Mouse (Mus musculus) thymus, postnatal 36 days (tissue): ENCODE measurements at regions not wholly inside any gene's neighbourhood (a gene's known extent, or its start where the extent isn't known, plus 50 kb on each side); places are given as distances from the start of the nearest gene placed in this dataset.

ENCODE experiments used
- DNase-seq, 2 experiments: peaks; one replicate each; pipeline ENCODE4 v3.0.0; 2022; ENCODE audit warnings: mixed read lengths in 2 of 2

DNA sequence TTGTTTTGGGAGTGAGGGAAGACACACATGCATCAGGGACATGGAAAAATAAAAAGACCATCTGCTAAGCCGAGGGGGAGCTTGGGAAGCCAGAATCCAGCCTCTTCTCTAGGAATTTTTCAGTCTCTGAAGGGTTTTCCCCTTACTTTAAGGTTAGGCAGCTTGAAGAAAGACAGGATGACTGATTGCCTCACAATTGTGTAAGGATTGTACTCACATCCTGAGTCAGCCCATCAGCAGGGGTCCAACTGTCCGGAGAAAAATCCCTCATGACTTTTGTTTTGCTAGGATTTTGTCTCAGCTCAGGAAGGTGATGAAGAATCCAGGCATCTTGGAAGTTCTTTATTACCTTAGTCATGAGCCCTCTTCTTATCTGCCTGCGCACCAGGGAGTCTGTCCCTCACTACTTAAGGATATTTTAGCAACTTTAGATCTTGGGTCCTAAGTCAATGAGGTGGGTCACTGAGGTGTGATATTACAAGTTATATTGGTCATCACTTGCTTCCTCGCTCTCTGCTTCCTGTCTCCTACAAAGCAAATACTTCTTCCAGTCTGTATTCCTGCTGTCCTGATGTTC lies 65.8 kb upstream of the Bmp2k start:
- DNase-seq: no peak

DNA sequence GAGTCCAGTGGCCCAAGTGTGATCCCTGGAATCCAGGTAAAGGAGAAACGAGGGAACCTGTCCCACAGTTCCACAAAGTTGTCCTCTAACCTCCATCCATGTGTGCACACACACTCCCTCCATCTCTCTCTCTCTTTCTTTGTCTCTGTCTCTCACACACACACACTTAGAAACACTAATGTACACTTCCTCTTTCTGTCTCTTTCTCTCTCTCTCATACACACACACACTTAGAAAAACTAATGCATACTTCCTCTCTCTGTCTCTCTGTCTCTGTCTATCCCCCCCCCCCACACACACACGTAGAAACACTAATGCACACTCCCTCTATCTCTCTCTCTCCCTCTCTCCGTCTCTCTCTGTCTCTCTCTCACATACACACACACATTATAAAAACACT lies 61.2 kb upstream of the Bmp2k start:
- DNase-seq: no peak

DNA sequence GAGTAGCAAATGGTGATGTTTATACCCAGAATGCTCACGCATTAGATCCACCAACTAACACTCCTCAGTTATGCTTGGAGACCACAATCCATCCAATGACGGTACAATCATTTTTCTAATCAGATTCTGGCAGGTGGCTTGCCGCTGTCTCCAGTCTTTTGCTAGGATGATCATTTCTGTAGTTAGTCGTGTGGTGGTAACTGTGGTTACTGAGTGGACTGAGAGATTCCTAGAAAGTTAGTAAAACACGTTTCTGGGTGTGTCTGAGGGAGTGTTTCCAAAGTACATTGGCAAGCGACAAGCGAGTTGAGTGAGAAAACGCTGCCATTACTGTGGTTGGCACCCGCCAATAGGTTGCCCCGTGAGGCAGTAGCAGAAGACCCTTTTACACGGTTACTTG lies 58.8 kb upstream of the Bmp2k start:
- no peak for DNase-seq

DNA sequence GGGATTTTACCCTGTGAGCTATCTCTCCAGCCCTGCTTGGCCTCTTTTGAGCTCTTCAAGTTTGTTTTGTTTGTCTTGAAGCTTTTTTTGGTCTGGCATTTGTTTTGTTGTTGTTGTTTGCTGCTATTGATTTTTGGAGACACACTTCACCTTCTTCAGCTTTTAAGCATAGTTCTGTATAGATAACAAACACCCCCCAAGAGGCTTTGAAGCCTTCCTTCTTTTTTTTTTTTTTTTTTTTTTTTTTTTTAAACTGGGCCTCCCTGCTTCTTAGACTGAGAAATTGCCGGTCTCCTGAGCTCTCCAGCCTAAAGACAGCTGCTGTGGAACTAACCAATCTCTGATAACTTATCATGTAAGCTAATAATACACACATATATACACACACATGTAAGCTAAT lies 58.2 kb upstream of the Bmp2k start:
- DNase-seq: no peak

DNA sequence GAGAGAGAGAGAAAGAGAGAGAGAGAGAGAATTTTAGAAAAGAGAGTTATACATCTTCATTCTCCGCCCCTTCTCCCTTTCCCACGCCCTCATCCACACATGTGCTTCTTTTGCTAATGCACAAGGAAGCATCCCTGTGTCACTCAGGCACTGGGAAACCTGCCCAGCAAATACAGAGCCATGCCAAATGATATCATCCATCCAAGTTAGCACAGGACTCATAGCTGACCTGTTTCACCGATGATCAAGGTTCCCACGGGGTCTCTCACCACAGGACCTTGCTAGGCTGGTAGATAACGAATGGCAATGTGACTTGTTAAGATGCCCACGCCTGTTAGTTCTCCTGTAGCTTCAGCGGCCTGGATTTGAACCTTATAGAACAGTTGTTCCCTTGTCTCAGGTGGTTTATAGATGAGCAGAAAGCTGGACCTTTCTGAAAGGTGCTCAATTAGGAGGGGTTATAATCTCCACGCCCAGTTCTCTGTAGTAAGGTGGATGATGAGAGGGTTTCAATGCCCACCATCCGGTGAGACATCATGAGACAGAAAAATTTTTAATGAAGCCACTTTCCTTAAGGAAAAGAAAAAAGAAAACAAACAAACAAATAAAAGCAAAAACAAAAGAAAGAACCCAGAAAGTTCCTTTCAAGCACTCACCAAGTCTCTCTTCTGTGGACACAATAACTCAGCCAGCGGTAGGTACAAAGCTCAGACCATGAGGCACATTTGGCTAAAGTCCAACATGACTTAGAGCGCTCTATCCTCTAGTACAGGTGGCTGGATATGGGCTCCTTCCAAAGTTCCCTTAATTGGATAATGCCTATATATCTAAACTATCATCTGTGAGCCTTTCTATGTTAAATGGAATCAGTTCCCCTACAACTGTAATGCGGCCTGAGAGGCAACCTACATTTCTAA lies 57.1 kb upstream of the Bmp2k start:
- DNase-seq: no peak

DNA sequence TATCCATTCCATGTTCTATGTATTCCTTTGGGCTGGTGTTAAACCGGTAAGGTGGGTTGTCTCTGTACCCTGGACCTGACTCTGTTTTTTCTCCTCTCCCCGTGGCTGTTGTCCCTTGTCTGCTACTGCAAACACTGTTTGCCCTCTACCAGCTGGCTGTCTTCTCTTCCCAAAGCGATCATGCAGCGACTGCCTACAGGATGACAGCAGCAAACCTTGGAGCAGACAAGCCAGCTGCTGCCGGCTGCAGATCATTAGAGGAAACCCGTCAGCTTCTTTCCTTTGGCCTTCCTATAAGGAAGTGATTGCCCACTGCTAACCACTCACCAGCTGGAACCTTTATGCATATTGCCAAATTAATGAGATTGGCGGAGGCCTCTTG lies 56.4 kb upstream of the Bmp2k start:
- DNase-seq: no peak

DNA sequence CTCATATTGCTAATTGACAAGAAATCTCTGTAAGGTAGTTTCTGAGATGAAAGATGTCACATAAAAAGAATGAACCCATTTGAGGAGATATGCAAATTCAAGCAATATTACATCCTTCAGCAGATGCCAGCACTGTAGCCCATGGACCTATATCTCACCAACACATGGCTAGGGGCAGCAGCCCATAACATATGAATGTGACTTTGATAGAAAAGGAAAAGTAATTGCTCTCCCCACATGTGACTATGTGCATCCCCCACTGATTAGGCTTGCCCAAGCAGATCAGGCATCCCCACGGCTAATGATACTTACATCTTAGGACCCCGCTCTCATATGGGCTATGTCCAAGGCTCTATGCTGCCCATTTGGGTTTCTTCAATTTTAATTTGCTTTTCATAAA lies 56.0 kb upstream of the Bmp2k start:
- no peak for DNase-seq
